Mouse (Mus musculus) forebrain, embryonic 11.5 days (tissue): ENCODE measurements around the gene Tnnt3. TPM values are rescaled to one million over a fixed set of nuclear protein-coding genes. Genes with fewer than 3 reads are reported as not detected.

Experiments used
- ATAC-seq: fragments of 200-750 bp; cut with Nextera tagmentation; replicated peaks from 2 replicates; pipeline ENCODE4 v1.8.0; 2017; ENCODE audit warnings: moderate TSS enrichment; ENCODE audit not compliant: low FRiP score
- DNase-seq: peaks from one replicate; pipeline ENCODE4 v3.0.0-alpha.2; 2017; ENCODE audit warnings: low spot score
- H3K27ac ChIP-seq: fragments of 300-500 bp; sonication (generic); 2 replicates; pipeline ENCODE4 v1.5.1; 2014; ENCODE audit warnings: low read depth, low read length
- H3K27me3 ChIP-seq: fragments of 300-500 bp; sonication (generic); 2 replicates; pipeline ENCODE4 v1.6.1; 2014; ENCODE audit warnings: mild to moderate bottlenecking, low read length, mixed read lengths; ENCODE audit not compliant: control insufficient read depth, insufficient read depth
- H3K36me3 ChIP-seq: fragments of 300-500 bp; sonication (generic); 2 replicates; pipeline ENCODE4 v1.6.1; 2014; ENCODE audit warnings: mild to moderate bottlenecking, low read length, moderate library complexity, mixed read lengths; ENCODE audit not compliant: control insufficient read depth, insufficient read depth
- H3K4me1 ChIP-seq: fragments of 300-500 bp; sonication (generic); replicated peaks from 2 replicates; pipeline ENCODE4 v1.6.1; 2014; ENCODE audit warnings: low read length, mixed read lengths; ENCODE audit not compliant: control insufficient read depth, insufficient read depth
- H3K4me2 ChIP-seq: fragments of 300-500 bp; sonication (generic); 2 replicates; pipeline ENCODE4 v1.6.1; 2014; ENCODE audit warnings: low read depth, mild to moderate bottlenecking, low read length, moderate library complexity, mixed read lengths; ENCODE audit not compliant: severe bottlenecking
- H3K4me3 ChIP-seq: fragments of 300-500 bp; sonication (generic); 2 replicates; pipeline ENCODE4 v1.5.1; 2014; ENCODE audit warnings: low read depth, low read length
- H3K9ac ChIP-seq: fragments of 300-500 bp; sonication (generic); 2 replicates; pipeline ENCODE4 v1.6.1; 2014; ENCODE audit warnings: low read length
- H3K9me3 ChIP-seq: fragments of 300-500 bp; sonication (generic); 2 replicates; pipeline ENCODE4 v1.6.1; 2016; ENCODE audit warnings: low read length, mixed read lengths; ENCODE audit not compliant: control insufficient read depth
- WGBS: fragments of 180-500 bp; shearing (Covaris S2); extraction: QIAGEN DNeasy Blood & Tissue Kit; methylation state at CpG from one replicate; pipeline ENCODE4 v1.1.7; 2014; 5-methylcytosine and 5-hydroxymethylcytosine counted together
- polyA plus RNA-seq: library from polyadenylated mRNA; unstranded; fragments of >200 nt; fragmentation: Nextera tagmentation; extraction: Ambion mirVana; gene quantifications from 2 replicates; pipeline ENCODE4 v1.2.1, GENCODE M21; 2014

Tnnt3 gene
- polyA plus RNA-seq, 1 experiment from 2014 or later: 1.0 TPM

- H3K9ac ChIP-seq: no peak overlapping the region
- no peaks in the 10 kb centered on the region for H3K27me3 ChIP-seq
- H3K4me1 ChIP-seq: 0 out of 2 replicates have a peak, but pooled peaks cover 3% of the 10 kb centered on the region
- DNase-seq (no peak), ATAC-seq (no peak)
- no peaks in the 10 kb centered on the region for H3K36me3 ChIP-seq
- H3K9me3 ChIP-seq: no peaks in the 10 kb centered on the region
- H3K4me3 ChIP-seq: no peak overlapping the region
- no peak overlapping the region for H3K27ac ChIP-seq
- H3K4me2 ChIP-seq: no peak overlapping the region
- 83% methylated on average over 3 of the region's 3 CpGs for WGBS
These were observed 18.9 kb downstream of the Tnnt3 start for GRCm38 (mm10) chr7:142517531-142517930.

- WGBS: 89% methylated on average over 4 of the region's 4 CpGs
- H3K9me3 ChIP-seq: no peaks in the 10 kb centered on the region
- H3K4me3 ChIP-seq: no peak overlapping the region
- H3K4me1 ChIP-seq: peaks cover 6% of the 10 kb centered on the region; the same call in 1 of the 2 replicates
- no peaks in the 10 kb centered on the region for H3K36me3 ChIP-seq
- H3K9ac ChIP-seq: no peak overlapping the region
- no peaks in the 10 kb centered on the region for H3K27me3 ChIP-seq
- no peak overlapping the region for H3K4me2 ChIP-seq
- no peak for DNase-seq
- no peak overlapping the region for H3K27ac ChIP-seq
- no peak for ATAC-seq
These were observed 21.7 kb downstream of the Tnnt3 start for GRCm38 (mm10) chr7:142520331-142520730.

DNA sequence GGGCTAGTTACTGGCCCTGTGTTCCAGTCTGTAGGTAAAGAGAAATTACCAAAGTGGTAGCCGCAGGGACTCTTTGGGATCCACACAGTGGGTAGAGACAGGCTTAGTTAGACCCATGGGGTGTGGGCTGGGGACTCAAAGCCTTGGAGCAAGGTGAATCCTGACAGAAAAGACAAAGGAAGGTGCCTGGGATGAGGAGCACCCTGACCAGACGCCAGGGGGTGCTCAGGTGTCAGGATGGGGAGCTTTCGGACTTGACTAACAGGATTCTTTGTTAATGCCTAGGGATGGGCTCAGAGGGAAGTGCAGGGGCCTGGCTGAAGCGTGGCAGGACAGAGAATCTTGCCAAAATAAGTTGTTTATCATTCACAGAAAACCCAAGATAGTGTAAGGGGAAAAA, 23.7 kb downstream of the Tnnt3 start:
- Histone ChIP-seq H3K9me3 (no peaks in the 10 kb centered on the region), H3K4me2 (no peak overlapping the region), H3K9ac (no peak overlapping the region), H3K4me1 (peaks cover 8% of the 10 kb centered on the region; the same call in 1 of the 2 replicates), H3K36me3 (no peaks in the 10 kb centered on the region), H3K27me3 (no peaks in the 10 kb centered on the region), H3K4me3 (no peak overlapping the region), H3K27ac (no peak overlapping the region)
- DNase-seq (peak; percentile 73), ATAC-seq (no peak)
- 28% methylated on average over 4 of the region's 4 CpGs for WGBS

- Histone ChIP-seq H3K4me1 (peaks cover 8% of the 10 kb centered on the region; the same call in 1 of the 2 replicates), H3K36me3 (no peaks in the 10 kb centered on the region), H3K27ac (no peak overlapping the region), H3K9ac (no peak overlapping the region), H3K9me3 (no peaks in the 10 kb centered on the region), H3K4me3 (no peak overlapping the region), H3K4me2 (no peak overlapping the region), H3K27me3 (no peaks in the 10 kb centered on the region)
- ATAC-seq: no peak
- 58% methylated on average over 17 of the region's 17 CpGs for WGBS
- DNase-seq: no peak
These were observed 24.8 kb downstream of the Tnnt3 start for GRCm38 (mm10) chr7:142523200-142523990.

DNA sequence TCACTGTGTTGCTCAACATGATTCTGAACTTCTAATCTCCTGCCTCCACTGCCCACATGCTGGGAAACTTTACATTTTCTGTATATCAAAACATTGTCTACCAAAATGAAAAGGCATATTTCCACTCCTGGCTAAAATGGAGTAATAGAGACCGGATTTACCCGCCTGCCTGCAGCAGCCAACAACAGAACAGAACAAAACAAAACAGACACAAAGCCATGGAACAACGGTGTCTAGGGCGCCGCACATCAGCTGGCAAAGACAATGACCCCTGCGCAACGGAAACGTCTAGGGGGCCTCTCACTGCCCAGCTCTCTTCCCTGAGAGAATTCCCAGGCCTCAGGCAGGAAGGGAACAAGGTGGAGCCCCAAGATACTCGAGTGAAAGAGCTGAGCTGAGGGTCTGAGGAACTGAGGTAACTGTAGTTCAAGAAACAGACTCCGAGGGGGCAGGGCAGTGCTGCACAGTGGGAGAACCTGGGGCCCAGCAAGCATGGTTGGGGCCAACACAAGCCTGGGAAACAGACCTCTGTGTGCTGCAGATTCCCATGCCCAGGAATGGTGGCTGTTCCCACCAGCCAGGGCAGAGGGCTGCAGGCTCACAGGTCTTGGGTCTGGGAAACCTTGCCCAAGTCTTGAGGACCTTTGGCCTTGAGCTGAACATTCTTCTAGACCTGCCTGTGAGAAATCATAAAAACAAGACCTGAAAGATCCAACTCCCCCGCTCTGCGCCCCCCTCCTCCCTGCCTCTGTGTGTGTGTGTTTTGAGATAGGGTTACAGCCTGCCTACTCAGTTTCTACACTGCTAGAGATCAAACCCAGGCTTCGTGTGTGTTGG, 26.9 kb downstream of the Tnnt3 start:
- DNase-seq (no peak), ATAC-seq (peak; percentile 33; the same call in 1 of the 2 replicates)
- Histone ChIP-seq H3K4me3 (no peak overlapping the region), H3K4me2 (no peak overlapping the region), H3K9ac (peak overlapping the region; percentile 14), H3K4me1 (peaks cover 8% of the 10 kb centered on the region; the same call in 1 of the 2 replicates), H3K9me3 (no peaks in the 10 kb centered on the region), H3K27ac (peak overlapping the region; percentile 57), H3K27me3 (no peaks in the 10 kb centered on the region), H3K36me3 (no peaks in the 10 kb centered on the region)
- 27% methylated on average over 13 of the region's 13 CpGs for WGBS

- ATAC-seq (no peak), DNase-seq (no peak)
- no peak overlapping the region for H3K4me2 ChIP-seq
- H3K36me3 ChIP-seq: no peaks in the 10 kb centered on the region
- H3K27ac ChIP-seq: no peak overlapping the region
- no peak overlapping the region for H3K9ac ChIP-seq
- no peaks in the 10 kb centered on the region for H3K27me3 ChIP-seq
- WGBS: 80% methylated on average over 10 of the region's 10 CpGs
- H3K4me1 ChIP-seq: peaks cover 14% of the 10 kb centered on the region; the same call in 1 of the 2 replicates
- no peaks in the 10 kb centered on the region for H3K9me3 ChIP-seq
- no peak overlapping the region for H3K4me3 ChIP-seq
These were observed 30.7 kb downstream of the Tnnt3 start for GRCm38 (mm10) chr7:142529350-142529749.

- DNase-seq (no peak), ATAC-seq (peak; percentile 4; the same call in 1 of the 2 replicates)
- Histone ChIP-seq H3K27me3 (no peaks in the 10 kb centered on the region), H3K36me3 (no peaks in the 10 kb centered on the region), H3K9ac (no peak overlapping the region), H3K4me2 (no peak overlapping the region; the same call in 1 of the 2 replicates), H3K27ac (no peak overlapping the region), H3K4me3 (no peak overlapping the region), H3K4me1 (peaks cover 6% of the 10 kb centered on the region; the same call in 1 of the 2 replicates), H3K9me3 (no peaks in the 10 kb centered on the region)
- WGBS: 87% methylated on average over 4 of the region's 4 CpGs
These were observed 33.4 kb downstream of the Tnnt3 start for GRCm38 (mm10) chr7:142531973-142532521.

DNA sequence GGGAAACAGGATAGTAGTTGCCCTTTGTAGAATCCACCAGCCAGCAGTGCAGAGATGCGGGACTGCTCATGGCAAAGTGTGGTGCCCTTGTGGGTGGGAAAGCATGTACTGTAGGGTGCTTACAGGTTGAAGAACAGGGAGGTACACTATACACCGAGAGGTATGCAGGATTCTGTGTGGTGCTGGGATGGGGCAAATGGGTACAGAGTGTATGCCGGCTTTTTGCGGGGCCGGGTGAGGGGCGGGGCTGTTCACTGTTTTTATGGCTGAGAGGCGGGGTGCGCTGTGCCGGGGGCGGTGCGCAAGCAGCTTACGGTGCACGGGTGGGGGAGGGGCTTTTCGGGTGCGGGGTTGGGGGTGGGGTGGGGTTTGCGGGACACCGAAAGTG, 34.0 kb downstream of the Tnnt3 start, which contains the start of gene Mrpl23:
Mrpl23 (plus strand) TSS at position 16 of the 388 bp plus-strand sequence.
- WGBS: 9% methylated on average over 14 of the region's 17 CpGs
- Histone ChIP-seq H3K9ac (peak within 1 kb of the TSS; percentile 82), H3K4me2 (peak within 1 kb of the TSS; percentile 66), H3K9me3 (no peaks in the 10 kb centered on the region), H3K27me3 (no peaks in the 10 kb centered on the region), H3K4me1 (peaks cover 6% of the 10 kb centered on the region; the same call in 1 of the 2 replicates), H3K4me3 (peak within 1 kb of the TSS; percentile 66), H3K36me3 (no peaks in the 10 kb centered on the region), H3K27ac (peak within 1 kb of the TSS; percentile 72)
- DNase-seq (no peak), ATAC-seq (peak; percentile 73)
